Mouse (Mus musculus) MEL (cell line): ENCODE measurements around the gene Cntnap5b. TPM values are rescaled to one million over a fixed set of nuclear protein-coding genes. Genes with fewer than 3 reads are reported as not detected.

Experiments used
- DNase-seq: peaks from one replicate; pipeline ENCODE4 v3.0.0; 2011; ENCODE audit warnings: low read depth, low spot score
- H3K27ac ChIP-seq: 2 replicates; pipeline ENCODE4 v1.5.1; 2012; ENCODE audit warnings: low read depth, mild to moderate bottlenecking, control low read depth, low read length, moderate library complexity; ENCODE audit not compliant: control insufficient read depth
- H3K27me3 ChIP-seq, 2 experiments: fragments of 150-350 bp in 1 of 2; sonication (generic) in 1 of 2; 2 replicates each; pipeline ENCODE4 v1.6.1; 2012; ENCODE audit warnings: low read length in 2 of 2, mild to moderate bottlenecking in 2 of 2, improper control_type of control experiment in 1 of 2, moderate library complexity in 1 of 2; ENCODE audit not compliant: insufficient read depth in 2 of 2, control insufficient read depth in 1 of 2
- H3K36me3 ChIP-seq, 2 experiments: 2 replicates each; pipeline ENCODE4 v1.6.1; 2012 to 2014; ENCODE audit warnings: low read length in 2 of 2, improper control_type of control experiment in 1 of 2, inconsistent platforms in 1 of 2, mild to moderate bottlenecking in 1 of 2; ENCODE audit not compliant: insufficient read depth in 2 of 2, control insufficient read depth in 1 of 2
- H3K4me1 ChIP-seq, 2 experiments: fragments of 150-350 bp in 1 of 2; sonication (generic) in 1 of 2; 2 replicates each; pipeline ENCODE4 v1.6.1; 2012; ENCODE audit warnings: low read length in 2 of 2, improper control_type of control experiment in 1 of 2, mild to moderate bottlenecking in 1 of 2; ENCODE audit not compliant: insufficient read depth in 2 of 2, control insufficient read depth in 1 of 2
- H3K4me3 ChIP-seq, 2 experiments: fragments of 150-350 bp in 1 of 2; sonication (generic) in 1 of 2; 2 replicates each; pipeline ENCODE4 v1.5.1; 2012; ENCODE audit warnings: low read depth in 2 of 2, low read length in 2 of 2, mild to moderate bottlenecking in 2 of 2, moderate library complexity in 2 of 2, control low read depth in 1 of 2, improper control_type of control experiment in 1 of 2; ENCODE audit not compliant: control insufficient read depth in 1 of 2, insufficient read depth in 1 of 2
- H3K79me2 ChIP-seq: 2 replicates; pipeline ENCODE4 v1.6.1; 2012; ENCODE audit warnings: mild to moderate bottlenecking, low read length, moderate library complexity; ENCODE audit not compliant: control insufficient read depth, poor library complexity, insufficient read depth
- H3K9ac ChIP-seq: 2 replicates; pipeline ENCODE4 v1.6.1; 2012; ENCODE audit warnings: low read depth, mild to moderate bottlenecking, control low read depth, low read length, moderate library complexity; ENCODE audit not compliant: control insufficient read depth, poor library complexity, severe bottlenecking
- H3K9me3 ChIP-seq: fragments of 150-350 bp; sonication (generic); replicated peaks from 2 replicates; pipeline ENCODE4 v1.6.1; 2012; ENCODE audit warnings: mild to moderate bottlenecking, low read length, improper control_type of control experiment, moderate library complexity; ENCODE audit not compliant: insufficient read depth
- BHLHE40 ChIP-seq: IDR thresholded peaks from 2 replicates; pipeline ENCODE4 v1.6.1; 2012; ENCODE audit warnings: low read depth, mild to moderate bottlenecking, inconsistent platforms, low read length, improper control_type of control experiment, borderline replicate concordance
- CHD1 ChIP-seq: IDR thresholded peaks from 2 replicates; pipeline ENCODE4 v1.6.1; 2012; ENCODE audit warnings: low read depth, mild to moderate bottlenecking, inconsistent platforms, low read length, improper control_type of control experiment
- CTCF ChIP-seq, 3 experiments: IDR thresholded peaks in 2 of 3; conservative IDR thresholded peaks in 1 of 3; 2 replicates each; pipeline ENCODE4 v1.5.1; 2011 to 2012; ENCODE audit warnings: low read length in 3 of 3, low read depth in 2 of 3, mild to moderate bottlenecking in 2 of 3, improper control_type of control experiment in 1 of 3, inconsistent platforms in 1 of 3, mixed read lengths in 1 of 3, moderate library complexity in 1 of 3; ENCODE audit not compliant: control insufficient read depth in 1 of 3, insufficient read depth in 1 of 3, poor library complexity in 1 of 3, severe bottlenecking in 1 of 3
- EP300 ChIP-seq, 2 experiments: IDR thresholded peaks; 2 replicates each; pipeline ENCODE4 v1.6.1; 2011; ENCODE audit warnings: improper control_type of control experiment in 2 of 2, low read length in 2 of 2, low read depth in 1 of 2, mild to moderate bottlenecking in 1 of 2
- GABPA ChIP-seq: IDR thresholded peaks from 2 replicates; pipeline ENCODE4 v1.6.1; 2012; ENCODE audit warnings: low read depth, mild to moderate bottlenecking, inconsistent platforms, low read length, improper control_type of control experiment, moderate library complexity
- GATA1 ChIP-seq: IDR thresholded peaks from 2 replicates; pipeline ENCODE4 v1.6.1; 2011; ENCODE audit warnings: low read depth, low read length, improper control_type of control experiment
- HCFC1 ChIP-seq: IDR thresholded peaks from 2 replicates; pipeline ENCODE4 v1.6.1; 2012; ENCODE audit warnings: low read depth, mild to moderate bottlenecking, inconsistent platforms, low read length, improper control_type of control experiment, moderate library complexity
- JUND ChIP-seq: IDR thresholded peaks from 2 replicates; pipeline ENCODE4 v1.6.1; 2011; ENCODE audit warnings: low read depth, mild to moderate bottlenecking, improper control_type of control experiment, low read length
- MAFK ChIP-seq: IDR thresholded peaks from 2 replicates; pipeline ENCODE4 v1.6.1; 2011; ENCODE audit warnings: low read depth, mild to moderate bottlenecking, low read length, improper control_type of control experiment, borderline replicate concordance
- MAX ChIP-seq: IDR thresholded peaks from 2 replicates; pipeline ENCODE4 v1.6.1; 2011; ENCODE audit warnings: low read length, improper control_type of control experiment
- MYB ChIP-seq: IDR thresholded peaks from 2 replicates; pipeline ENCODE4 v1.6.1; 2011; ENCODE audit warnings: mild to moderate bottlenecking, low read depth, low read length, improper control_type of control experiment
- MYC ChIP-seq: IDR thresholded peaks from 2 replicates; pipeline ENCODE4 v1.6.1; 2011; ENCODE audit warnings: low read depth, mild to moderate bottlenecking, low read length, improper control_type of control experiment, moderate library complexity
- NELFE ChIP-seq: IDR thresholded peaks from 2 replicates; pipeline ENCODE4 v1.6.1; 2011; ENCODE audit warnings: low read depth, low read length, improper control_type of control experiment
- NRF1 ChIP-seq: IDR thresholded peaks from 2 replicates; pipeline ENCODE4 v1.6.1; 2014; ENCODE audit warnings: low read depth, mild to moderate bottlenecking, inconsistent platforms, low read length, improper control_type of control experiment, moderate library complexity; ENCODE audit not compliant: poor library complexity, insufficient read depth, severe bottlenecking
- POLR2AphosphoS5 ChIP-seq: IDR thresholded peaks from 2 replicates; pipeline ENCODE4 v1.6.1; 2012; ENCODE audit warnings: low read depth, borderline replicate concordance, mild to moderate bottlenecking, inconsistent platforms, low read length, moderate library complexity, mixed read lengths
- SIN3A ChIP-seq: IDR thresholded peaks from 2 replicates; pipeline ENCODE4 v1.6.1; 2012; ENCODE audit warnings: low read length, improper control_type of control experiment, inconsistent platforms
- SMC3 ChIP-seq: IDR thresholded peaks from 2 replicates; pipeline ENCODE4 v1.6.1; 2011; ENCODE audit warnings: low read depth, low read length, improper control_type of control experiment
- TAL1 ChIP-seq: IDR thresholded peaks from 2 replicates; pipeline ENCODE4 v1.6.1; 2012; ENCODE audit warnings: mild to moderate bottlenecking, inconsistent platforms, low read length, moderate library complexity, mixed read lengths
- TBP ChIP-seq: IDR thresholded peaks from 2 replicates; pipeline ENCODE4 v1.8.0; 2011; ENCODE audit warnings: low read depth, low read length, improper control_type of control experiment
- TCF12 ChIP-seq: IDR thresholded peaks from 2 replicates; pipeline ENCODE4 v1.6.1; 2014; ENCODE audit warnings: low read depth, mild to moderate bottlenecking, inconsistent platforms, low read length, improper control_type of control experiment, moderate library complexity
- USF1 ChIP-seq: IDR thresholded peaks from 2 replicates; pipeline ENCODE4 v1.6.1; 2014; ENCODE audit warnings: low read depth, mild to moderate bottlenecking, inconsistent platforms, low read length, improper control_type of control experiment, moderate library complexity
- ZMIZ1 ChIP-seq: IDR thresholded peaks from 2 replicates; pipeline ENCODE4 v1.6.1; 2012; ENCODE audit warnings: low read depth, mild to moderate bottlenecking, inconsistent platforms, low read length, improper control_type of control experiment, moderate library complexity
- polyA plus RNA-seq, 2 experiments: library from polyadenylated mRNA; stranded (reverse) in 1 of 2; unstranded in 1 of 2; fragments of >175 nt in 1 of 2; fragments of >200 nt in 1 of 2; gene quantifications; 2 replicates each; pipeline versions ENCODE4 v1.2.1 to v1.2.4; 2012; ENCODE audit warnings: low replicate concordance in 2 of 2, low read depth in 1 of 2; ENCODE audit not compliant: insufficient read length in 2 of 2, insufficient read depth in 1 of 2, missing spikeins in 1 of 2
- total RNA-seq: library from RNA; depleted of rRNA; stranded (reverse); fragments of 300-350 nt; gene quantifications from 2 replicates; pipeline ENCODE4 v1.2.3, GENCODE M21; 2012

Gene Cntnap5b
- total and polyA plus RNA-seq, 3 experiments = not detected

GRCm38 (mm10) chr1:100180050-100180449 is 407.5 kb downstream of the Cntnap5b start:
- peak; percentile 95 for DNase-seq
- H3K27me3 ChIP-seq = no peaks in the 10 kb centered on the region
- no peaks in the 10 kb centered on the region for H3K4me1 ChIP-seq
- H3K9ac ChIP-seq = no peak overlapping the region
- no peak overlapping the region for H3K27ac ChIP-seq
- no peaks in the 10 kb centered on the region for H3K36me3 ChIP-seq
- no peaks in the 10 kb centered on the region for H3K79me2 ChIP-seq
- H3K9me3 ChIP-seq = no peaks in the 10 kb centered on the region
- TF ChIP-seq TAL1 (no peak), TCF12 (no peak), HCFC1 (no peak), CTCF (IDR thresholded peaks at IDR 0.05 in 2 of 3, conservative IDR thresholded peaks at IDR 0.05 in 1 of 3; ENCODE audit: control insufficient read depth in 1 of 3, insufficient read depth in 1 of 3, low read depth in 2 of 3, low read length in 3 of 3, poor library complexity in 1 of 3, severe bottlenecking in 1 of 3) (no peak), SMC3 (no peak), MAX (no peak), MAFK (no peak), JUND (no peak), POLR2AphosphoS5 (no peak), EP300 (IDR thresholded peaks at IDR 0.05; ENCODE audit: low read depth in 1 of 2, low read length in 2 of 2) (no peak), CHD1 (no peak), GABPA (no peak), SIN3A (no peak), MYB (no peak), MYC (no peak)
- H3K4me3 ChIP-seq = no peak overlapping the region

DNA sequence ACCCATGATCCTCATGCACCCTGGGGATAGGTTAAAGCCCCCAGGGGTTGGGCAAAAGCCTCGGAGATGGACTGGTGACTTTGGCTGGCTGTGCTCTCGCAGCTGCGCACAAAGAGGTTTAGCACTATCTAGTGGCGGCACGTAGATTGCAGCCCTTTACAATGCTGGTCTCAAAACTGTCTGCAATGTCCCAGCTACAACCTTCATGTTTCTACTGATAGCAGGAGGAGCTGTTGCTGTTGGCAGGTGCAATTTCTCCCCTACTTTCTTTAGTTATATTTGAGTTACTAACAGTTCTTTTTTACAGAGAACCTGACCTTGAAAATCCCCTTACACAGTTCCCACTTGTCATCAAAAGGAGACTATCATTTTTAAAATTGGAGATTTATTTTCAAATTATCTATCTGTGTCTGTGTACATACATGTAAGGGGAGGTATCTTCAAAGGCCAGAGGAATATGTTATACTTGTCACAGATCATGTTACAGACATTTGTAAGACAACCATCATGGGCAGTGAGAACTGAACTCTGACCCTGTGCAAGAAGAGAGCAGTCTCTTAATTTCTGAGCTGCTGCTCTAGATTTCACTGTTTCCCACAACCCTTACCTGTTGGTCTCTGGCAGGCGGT is 459.5 kb downstream of the Cntnap5b start:
- H3K79me2 ChIP-seq = no peaks in the 10 kb centered on the region

More for the DNA sequence above, 459.5 kb downstream of the Cntnap5b start:
- H3K9me3 ChIP-seq = no peaks in the 10 kb centered on the region
- no peak for DNase-seq
- no peak for TF ChIP-seq CHD1
- no peak for TF ChIP-seq MYC
- no peak for TF ChIP-seq ZMIZ1
- TF ChIP-seq MAFK = no peak
- no peak for TF ChIP-seq NRF1
- no peak for TF ChIP-seq SIN3A
- no peak for TF ChIP-seq EP300 (IDR thresholded peaks at IDR 0.05; ENCODE audit: low read depth in 1 of 2, low read length in 2 of 2)
- TF ChIP-seq USF1 = no peak
- no peak for TF ChIP-seq TBP
- no peak for TF ChIP-seq NELFE
- no peak for TF ChIP-seq GATA1
- TF ChIP-seq BHLHE40 = no peak
- no peak for TF ChIP-seq MYB
- TF ChIP-seq, all 39 proteins: peak for 0
- Histone ChIP-seq H3K27ac (no peak overlapping the region), H3K36me3 (no peaks in the 10 kb centered on the region), H3K4me1 (no peaks in the 10 kb centered on the region), H3K9ac (no peak overlapping the region), H3K4me3 (no peak overlapping the region), H3K27me3 (no peaks in the 10 kb centered on the region)
